Mouse (Mus musculus) hindbrain, embryonic 16.5 days (tissue): ENCODE data around the gene Rnf141. TPM values are rescaled to one million over a fixed set of nuclear protein-coding genes. Genes with fewer than 3 reads are reported as not detected.

ENCODE experiments used
- ATAC-seq: fragments of 200-750 bp; cut with Nextera tagmentation; 2 replicates; pipeline ENCODE4 v1.8.0; 2017; ENCODE audit warnings: moderate TSS enrichment, moderate library complexity
- H3K27ac ChIP-seq: fragments of 300-500 bp; sonication (generic); 2 replicates; pipeline ENCODE4 v1.5.1; 2014; ENCODE audit warnings: low read depth, mild to moderate bottlenecking, control low read depth, low read length, moderate library complexity
- H3K27me3 ChIP-seq: fragments of 300-500 bp; sonication (generic); replicated peaks from 2 replicates; pipeline ENCODE4 v1.6.1; 2014; ENCODE audit warnings: low read length; ENCODE audit not compliant: control insufficient read depth, insufficient read depth
- H3K36me3 ChIP-seq: fragments of 300-500 bp; sonication (generic); 2 replicates; pipeline ENCODE4 v1.6.1; 2014; ENCODE audit warnings: mild to moderate bottlenecking, low read length, moderate library complexity, mixed read lengths; ENCODE audit not compliant: control insufficient read depth, insufficient read depth
- H3K4me1 ChIP-seq: fragments of 300-500 bp; sonication (generic); 2 replicates; pipeline ENCODE4 v1.6.1; 2014; ENCODE audit warnings: low read depth, low read length; ENCODE audit not compliant: control insufficient read depth, insufficient read depth
- H3K4me2 ChIP-seq: fragments of 300-500 bp; sonication (generic); 2 replicates; pipeline ENCODE4 v1.6.1; 2014; ENCODE audit warnings: mild to moderate bottlenecking, low read length, control low read depth, moderate library complexity
- H3K4me3 ChIP-seq: fragments of 300-500 bp; sonication (generic); 2 replicates; pipeline ENCODE4 v1.5.1; 2014; ENCODE audit warnings: mild to moderate bottlenecking, low read length, control low read depth, moderate library complexity
- H3K9ac ChIP-seq: fragments of 300-500 bp; sonication (generic); 2 replicates; pipeline ENCODE4 v1.6.1; 2014; ENCODE audit warnings: low read depth, mild to moderate bottlenecking, control low read depth, low read length, moderate library complexity
- H3K9me3 ChIP-seq: fragments of 300-500 bp; sonication (generic); 2 replicates; pipeline ENCODE4 v1.6.1; 2014; ENCODE audit warnings: mild to moderate bottlenecking, low read length, moderate library complexity; ENCODE audit not compliant: control insufficient read depth
- WGBS: fragments of 180-500 bp; shearing (Covaris S2); extraction: QIAGEN DNeasy Blood & Tissue Kit; methylation state at CpG from one replicate; pipeline ENCODE4 v1.1.7; 2014; 5-methylcytosine and 5-hydroxymethylcytosine counted together
- polyA plus RNA-seq: library from polyadenylated mRNA; unstranded; fragments of >200 nt; fragmentation: Nextera tagmentation; extraction: Ambion mirVana; gene quantifications from 2 replicates; pipeline ENCODE4 v1.2.1, GENCODE M21; 2015

The Rnf141 gene
- polyA plus RNA-seq, 1 experiment from 2014 or later = 48.9 TPM

DNA sequence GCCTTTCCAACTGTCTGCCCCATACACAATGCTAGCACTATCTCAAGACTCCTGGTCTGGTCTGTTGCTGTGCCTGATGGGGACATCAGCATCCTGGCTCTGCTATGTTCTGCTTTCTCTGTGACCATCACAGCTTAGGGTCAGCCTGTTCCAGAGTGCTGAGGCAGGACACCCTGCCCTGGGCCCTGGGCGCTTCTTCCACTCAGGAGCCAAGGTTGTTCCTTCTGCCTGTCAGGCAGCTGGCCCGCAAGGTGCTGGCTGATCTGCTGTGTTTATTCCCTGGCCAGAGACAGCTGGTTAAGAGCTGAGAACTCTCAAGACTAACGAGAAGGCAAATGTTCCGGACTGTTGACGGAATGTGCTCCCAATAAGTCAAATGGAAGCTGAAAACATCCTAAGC, 52.1 kb downstream of the Rnf141 start:
- Histone ChIP-seq H3K36me3 (no peaks in the 10 kb centered on the region; the same call in 1 of the 2 replicates), H3K27me3 (no peaks in the 10 kb centered on the region), H3K9ac (no peak overlapping the region), H3K9me3 (no peaks in the 10 kb centered on the region), H3K4me2 (no peak overlapping the region), H3K27ac (no peak overlapping the region), H3K4me3 (no peak overlapping the region), H3K4me1 (no peaks in the 10 kb centered on the region)
- 91% methylated on average over 5 of the region's 5 CpGs for WGBS
- ATAC-seq = no peak

DNA sequence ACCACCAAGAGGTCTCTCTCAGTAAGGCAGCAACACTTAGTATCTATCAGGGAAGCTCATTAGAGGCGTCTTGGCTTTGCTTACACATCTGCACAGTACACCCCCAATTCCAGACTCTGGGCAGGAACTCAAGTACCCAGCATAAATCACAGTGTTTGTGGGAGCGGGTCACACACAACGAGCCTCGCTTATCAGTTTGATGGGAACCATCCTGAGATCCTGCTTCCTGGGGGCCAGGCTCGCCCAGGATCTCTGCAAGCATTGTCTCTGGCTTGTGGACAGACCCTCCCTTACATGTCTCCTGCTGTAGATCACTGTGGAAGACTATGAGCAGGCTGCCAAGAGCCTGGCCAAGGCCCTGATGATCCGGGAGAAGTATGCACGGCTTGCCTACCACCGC, 53.4 kb downstream of the Rnf141 start:
- Histone ChIP-seq H3K4me2 (no peak overlapping the region), H3K4me3 (no peak overlapping the region), H3K27me3 (no peaks in the 10 kb centered on the region), H3K4me1 (no peaks in the 10 kb centered on the region), H3K9ac (no peak overlapping the region), H3K36me3 (no peaks in the 10 kb centered on the region; the same call in 1 of the 2 replicates), H3K27ac (no peak overlapping the region), H3K9me3 (no peaks in the 10 kb centered on the region)
- ATAC-seq = no peak
- 90% methylated on average over 8 of the region's 8 CpGs for WGBS

DNA sequence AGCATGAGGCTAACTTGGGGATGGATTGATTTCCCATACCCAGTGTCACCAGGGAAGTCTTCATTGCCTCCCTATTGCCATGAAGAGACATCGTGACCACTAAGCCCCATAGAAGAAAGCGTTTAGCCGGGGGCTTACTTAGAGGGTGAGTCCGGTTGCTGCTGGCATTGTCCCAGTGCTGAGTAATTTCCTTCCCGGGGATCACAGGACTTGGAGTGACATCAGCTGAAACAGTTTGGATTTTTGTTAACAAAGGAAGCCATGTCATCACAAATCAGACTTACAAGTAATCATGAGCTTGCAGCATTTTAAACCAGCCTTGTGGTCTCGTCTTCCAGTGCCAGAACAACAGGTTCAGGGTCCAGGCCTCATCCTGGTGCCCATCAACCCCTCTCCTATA, 56.9 kb downstream of the Rnf141 start:
- Histone ChIP-seq H3K4me1 (no peaks in the 10 kb centered on the region; the same call in 1 of the 2 replicates), H3K27ac (no peak overlapping the region), H3K9ac (no peak overlapping the region), H3K36me3 (no peaks in the 10 kb centered on the region; the same call in 1 of the 2 replicates), H3K4me3 (no peak overlapping the region), H3K27me3 (no peaks in the 10 kb centered on the region), H3K9me3 (no peaks in the 10 kb centered on the region), H3K4me2 (no peak overlapping the region)
- 80% methylated on average over 6 of the region's 6 CpGs for WGBS
- ATAC-seq = no peak

DNA sequence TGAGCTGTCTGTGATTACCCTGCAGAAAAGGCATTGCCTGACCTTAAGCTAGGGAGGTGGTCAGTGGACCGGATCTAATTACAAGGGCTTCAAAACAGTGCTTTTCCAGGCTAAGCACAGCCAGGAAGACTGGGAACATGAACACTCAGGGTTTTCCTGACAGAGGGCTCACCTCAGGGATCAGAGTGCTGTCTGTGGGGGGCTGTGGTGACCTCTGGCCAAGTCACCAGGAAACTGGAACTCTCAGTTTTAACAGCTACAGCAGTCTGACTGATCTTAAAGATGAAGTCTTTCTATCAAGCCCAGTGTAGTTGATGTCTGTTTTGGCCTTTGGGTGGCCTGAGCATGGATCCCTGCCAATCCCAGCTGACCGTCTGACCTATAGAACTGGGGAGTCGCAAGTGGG, 58.5 kb downstream of the Rnf141 start:
- Histone ChIP-seq H3K9ac (no peak overlapping the region), H3K27ac (no peak overlapping the region), H3K36me3 (no peaks in the 10 kb centered on the region), H3K4me3 (no peak overlapping the region), H3K9me3 (no peaks in the 10 kb centered on the region), H3K27me3 (no peaks in the 10 kb centered on the region), H3K4me2 (no peak overlapping the region), H3K4me1 (peaks cover 14% of the 10 kb centered on the region)
- WGBS = 77% methylated on average over 3 of the region's 3 CpGs
- ATAC-seq = no peak

DNA sequence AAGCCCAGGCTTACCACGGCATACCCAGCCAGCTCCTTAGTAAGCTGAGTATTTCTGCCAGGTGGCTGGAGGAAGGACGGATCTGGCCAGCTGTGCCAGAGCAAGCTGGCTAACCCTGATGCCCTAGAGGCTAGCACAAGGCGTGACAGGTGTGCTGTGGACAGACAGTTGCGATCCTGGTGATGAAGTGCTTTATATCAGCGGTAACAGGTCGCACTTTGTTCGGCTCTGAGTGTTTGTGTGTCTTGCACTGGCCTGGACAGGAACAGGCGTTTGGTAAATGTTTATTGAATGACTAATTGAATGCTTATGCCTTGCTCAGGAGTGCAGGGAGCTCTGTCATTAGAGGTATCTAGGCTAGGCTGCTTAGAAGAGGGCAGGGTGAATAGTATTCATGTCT, 59.3 kb downstream of the Rnf141 start:
- WGBS = 77% methylated on average over 8 of the region's 8 CpGs

DNA sequence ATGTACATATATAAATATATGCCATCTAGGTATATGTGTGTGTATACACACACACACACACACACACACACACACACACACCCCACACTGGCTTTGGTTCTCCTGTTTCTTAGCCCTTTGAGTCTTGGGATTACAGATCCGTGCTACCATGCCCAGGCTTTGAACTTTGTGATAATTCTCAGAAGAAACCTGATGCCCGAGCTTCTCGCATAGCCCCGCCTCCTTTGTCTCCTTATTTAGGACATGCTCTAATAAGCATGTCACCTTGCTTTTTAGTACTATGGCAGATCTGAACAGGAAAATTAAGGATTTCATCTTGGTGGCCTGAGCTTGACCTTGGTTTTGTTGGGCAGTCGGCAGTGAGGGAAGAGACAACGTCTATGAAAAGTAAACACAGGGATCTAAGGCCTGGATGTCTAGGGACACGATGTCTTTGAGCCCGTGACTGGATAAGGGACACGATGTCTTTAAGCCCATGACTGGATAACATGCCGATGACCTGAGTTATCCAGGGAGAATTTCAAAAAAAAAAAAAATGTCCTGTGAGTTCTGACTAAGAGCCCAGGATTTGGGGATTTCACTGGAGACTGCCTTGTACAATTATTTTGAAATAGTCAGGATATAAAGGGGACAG, 61.3 kb downstream of the Rnf141 start:
- Histone ChIP-seq H3K4me1 (peaks cover 17% of the 10 kb centered on the region), H3K9ac (no peak overlapping the region), H3K4me3 (no peak overlapping the region), H3K36me3 (no peaks in the 10 kb centered on the region), H3K4me2 (no peak overlapping the region), H3K9me3 (no peaks in the 10 kb centered on the region), H3K27ac (no peak overlapping the region), H3K27me3 (no peaks in the 10 kb centered on the region)
- ATAC-seq = no peak
- WGBS = 55% methylated on average over 10 of the region's 10 CpGs

More for the DNA sequence above, 59.3 kb downstream of the Rnf141 start:
- no peak overlapping the region for H3K4me2 ChIP-seq
- H3K9me3 ChIP-seq = no peaks in the 10 kb centered on the region
- no peak for ATAC-seq
- H3K27ac ChIP-seq = no peak overlapping the region
- no peak overlapping the region for H3K9ac ChIP-seq
- H3K27me3 ChIP-seq = no peaks in the 10 kb centered on the region
- H3K4me3 ChIP-seq = no peak overlapping the region
- peaks cover 17% of the 10 kb centered on the region for H3K4me1 ChIP-seq
- no peaks in the 10 kb centered on the region for H3K36me3 ChIP-seq

DNA sequence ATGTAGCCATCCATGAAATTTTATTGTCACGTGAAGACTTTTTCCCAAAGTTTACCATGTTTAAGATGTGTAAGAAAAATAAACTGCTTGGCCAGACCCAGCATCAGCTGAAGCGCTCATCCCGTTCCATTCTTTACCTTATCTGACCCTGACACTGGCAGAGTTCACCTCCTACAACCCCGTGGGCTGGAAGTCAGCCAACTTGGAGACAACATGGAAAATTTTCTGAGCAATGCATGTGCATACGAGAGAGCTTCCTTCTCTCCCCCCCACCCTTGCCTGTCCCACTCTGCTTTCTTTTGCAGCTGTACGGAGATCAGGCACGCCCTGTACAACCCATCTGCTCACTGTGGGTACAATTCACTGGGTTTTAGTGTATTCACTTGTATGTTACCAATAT, 62.1 kb downstream of the Rnf141 start:
- 62% methylated on average over 7 of the region's 7 CpGs for WGBS
- H3K4me3 ChIP-seq = no peak overlapping the region
- H3K27me3 ChIP-seq = no peaks in the 10 kb centered on the region
- H3K36me3 ChIP-seq = no peaks in the 10 kb centered on the region
- H3K9ac ChIP-seq = no peak overlapping the region
- peaks cover 17% of the 10 kb centered on the region for H3K4me1 ChIP-seq
- H3K27ac ChIP-seq = 0 out of 2 replicates have a peak overlapping the region, but pooled peaks have one; percentile 69
- ATAC-seq = no peak
- no peak overlapping the region for H3K4me2 ChIP-seq
- no peaks in the 10 kb centered on the region for H3K9me3 ChIP-seq

DNA sequence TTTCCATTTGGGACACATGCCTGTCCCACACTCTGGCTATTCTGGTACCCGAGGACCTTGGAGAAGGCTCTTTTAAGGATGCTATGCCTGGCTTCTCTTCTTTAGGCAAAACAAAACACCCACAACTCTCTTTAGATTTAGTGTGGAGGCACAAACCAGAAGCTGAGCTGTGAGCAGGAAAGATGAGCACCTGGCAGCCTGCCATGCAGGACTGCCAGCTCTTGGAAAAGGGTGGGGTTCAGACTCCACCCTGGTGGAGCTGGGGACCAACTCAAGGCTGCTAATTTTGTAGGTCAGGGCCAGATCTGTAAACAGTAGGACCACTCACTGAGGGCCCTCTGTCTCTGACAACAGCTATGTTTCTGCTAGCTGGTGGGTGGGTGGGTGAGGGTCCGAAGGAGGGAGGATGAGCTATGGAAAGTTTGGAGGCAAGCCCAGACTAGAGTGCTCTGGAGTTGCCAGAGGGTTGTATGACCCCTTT, 63.0 kb downstream of the Rnf141 start:
- peak; percentile 48 for ATAC-seq
- WGBS = 49% methylated on average over 2 of the region's 2 CpGs
- Histone ChIP-seq H3K4me3 (no peak overlapping the region), H3K4me2 (no peak overlapping the region; the same call in 1 of the 2 replicates), H3K36me3 (no peaks in the 10 kb centered on the region), H3K9ac (no peak overlapping the region; the same call in 1 of the 2 replicates), H3K4me1 (peaks cover 17% of the 10 kb centered on the region), H3K27me3 (no peaks in the 10 kb centered on the region), H3K27ac (peak overlapping the region; percentile 69; the same call in 1 of the 2 replicates), H3K9me3 (no peaks in the 10 kb centered on the region)

DNA sequence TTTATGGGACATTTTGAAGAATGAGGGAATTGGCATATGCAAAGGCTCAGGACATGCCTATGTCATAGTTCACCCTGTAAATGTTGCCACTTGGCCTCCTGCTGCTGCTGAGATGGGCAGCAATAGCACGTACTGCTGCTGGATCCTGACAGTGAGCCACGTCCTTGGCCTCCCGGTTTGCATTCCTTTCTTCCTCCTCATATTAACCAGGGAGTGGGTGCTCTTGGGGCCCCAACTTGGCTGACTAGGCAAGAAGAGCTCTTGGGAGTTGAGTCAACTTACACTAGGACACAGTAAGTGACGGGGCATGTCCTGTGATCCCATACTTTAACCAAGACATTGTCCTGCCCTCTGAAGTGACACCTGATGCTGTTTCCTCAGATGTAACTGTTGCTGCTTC, 63.7 kb downstream of the Rnf141 start:
- Histone ChIP-seq H3K36me3 (no peaks in the 10 kb centered on the region), H3K4me2 (no peak overlapping the region), H3K9ac (no peak overlapping the region), H3K27me3 (no peaks in the 10 kb centered on the region), H3K9me3 (no peaks in the 10 kb centered on the region), H3K27ac (peak overlapping the region; percentile 77), H3K4me3 (no peak overlapping the region), H3K4me1 (peaks cover 17% of the 10 kb centered on the region)
- WGBS = 84% methylated on average over 4 of the region's 4 CpGs
- no peak for ATAC-seq
